Mouse (Mus musculus) midbrain, embryonic 11.5 days (tissue): ENCODE data around the gene Wdr91. TPM values are rescaled to one million over a fixed set of nuclear protein-coding genes. Genes with fewer than 3 reads are reported as not detected.

Source experiments
- ATAC-seq: fragments of 200-750 bp; cut with Nextera tagmentation; 2 replicates; pipeline ENCODE4 v1.8.0; 2017; ENCODE audit warnings: moderate TSS enrichment, moderate library complexity; ENCODE audit not compliant: low FRiP score
- DNase-seq: peaks from one replicate; pipeline ENCODE4 v3.0.0; 2015; ENCODE audit warnings: low spot score; ENCODE audit errors: missing footprints
- H3K27ac ChIP-seq: fragments of 300-500 bp; sonication (generic); 2 replicates; pipeline ENCODE4 v1.5.1; 2014; ENCODE audit warnings: low read depth, low read length
- H3K27me3 ChIP-seq: fragments of 300-500 bp; sonication (generic); 2 replicates; pipeline ENCODE4 v1.6.1; 2014; ENCODE audit warnings: mild to moderate bottlenecking, low read length, moderate library complexity, mixed read lengths; ENCODE audit not compliant: control insufficient read depth, insufficient read depth
- H3K36me3 ChIP-seq: fragments of 300-500 bp; sonication (generic); 2 replicates; pipeline ENCODE4 v1.6.1; 2014; ENCODE audit warnings: mild to moderate bottlenecking, low read length, moderate library complexity, mixed read lengths; ENCODE audit not compliant: control insufficient read depth, insufficient read depth
- H3K4me1 ChIP-seq: fragments of 300-500 bp; sonication (generic); 2 replicates; pipeline ENCODE4 v1.6.1; 2014; ENCODE audit warnings: low read length; ENCODE audit not compliant: control insufficient read depth, insufficient read depth
- H3K4me2 ChIP-seq: fragments of 300-500 bp; sonication (generic); 2 replicates; pipeline ENCODE4 v1.6.1; 2014; ENCODE audit warnings: mild to moderate bottlenecking, moderate library complexity
- H3K4me3 ChIP-seq: fragments of 300-500 bp; sonication (generic); 2 replicates; pipeline ENCODE4 v1.5.1; 2014; ENCODE audit warnings: low read depth, low read length
- H3K9ac ChIP-seq: fragments of 300-500 bp; sonication (generic); 2 replicates; pipeline ENCODE4 v1.6.1; 2014; ENCODE audit warnings: low read length
- H3K9me3 ChIP-seq: fragments of 300-500 bp; sonication (generic); 2 replicates; pipeline ENCODE4 v1.6.1; 2016; ENCODE audit warnings: low read length; ENCODE audit not compliant: control insufficient read depth
- WGBS: fragments of 180-500 bp; shearing (Covaris S2); extraction: QIAGEN DNeasy Blood & Tissue Kit; methylation state at CpG from one replicate; pipeline ENCODE4 v1.1.7; 2014; 5-methylcytosine and 5-hydroxymethylcytosine counted together
- polyA plus RNA-seq: library from polyadenylated mRNA; unstranded; fragments of >200 nt; fragmentation: Nextera tagmentation; extraction: Ambion mirVana; gene quantifications from 2 replicates; pipeline ENCODE4 v1.2.1, GENCODE M21; 2014

Wdr91 gene
- polyA plus RNA-seq, 1 experiment from 2014 or later = 10.4 TPM

- Histone ChIP-seq H3K9me3 (no peaks in the 10 kb centered on the region), H3K4me2 (no peak overlapping the region), H3K4me1 (no peaks in the 10 kb centered on the region), H3K9ac (no peak overlapping the region), H3K4me3 (no peak overlapping the region), H3K27me3 (no peaks in the 10 kb centered on the region), H3K36me3 (no peaks in the 10 kb centered on the region), H3K27ac (no peak overlapping the region)
- DNase-seq (no peak), ATAC-seq (no peak)
- 90% methylated on average over 5 of the region's 5 CpGs for WGBS
These were observed 40.5 kb downstream of the Wdr91 start for GRCm38 (mm10) chr6:34870136-34870535.

GRCm38 (mm10) chr6:34869225-34869915 is 41.3 kb downstream of the Wdr91 start:
- Histone ChIP-seq H3K9me3 (no peaks in the 10 kb centered on the region), H3K4me3 (no peak overlapping the region), H3K36me3 (no peaks in the 10 kb centered on the region), H3K27ac (no peak overlapping the region), H3K27me3 (no peaks in the 10 kb centered on the region), H3K4me1 (no peaks in the 10 kb centered on the region), H3K9ac (no peak overlapping the region), H3K4me2 (no peak overlapping the region)
- WGBS = 88% methylated on average over 13 of the region's 13 CpGs
- ATAC-seq (no peak), DNase-seq (no peak)

GRCm38 (mm10) chr6:34868507-34869217 is 42.0 kb downstream of the Wdr91 start:
- Histone ChIP-seq H3K9ac (no peak overlapping the region), H3K4me3 (no peak overlapping the region), H3K9me3 (no peaks in the 10 kb centered on the region), H3K36me3 (no peaks in the 10 kb centered on the region), H3K4me1 (no peaks in the 10 kb centered on the region), H3K27me3 (no peaks in the 10 kb centered on the region), H3K4me2 (no peak overlapping the region), H3K27ac (no peak overlapping the region)
- WGBS = 88% methylated on average over 20 of the region's 20 CpGs
- ATAC-seq (no peak), DNase-seq (no peak)

- Histone ChIP-seq H3K4me2 (no peak overlapping the region), H3K9ac (no peak overlapping the region), H3K9me3 (no peaks in the 10 kb centered on the region), H3K4me3 (no peak overlapping the region), H3K27me3 (no peaks in the 10 kb centered on the region), H3K36me3 (no peaks in the 10 kb centered on the region), H3K27ac (no peak overlapping the region), H3K4me1 (no peaks in the 10 kb centered on the region)
- ATAC-seq (no peak), DNase-seq (no peak)
- WGBS = 78% methylated on average over 10 of the region's 10 CpGs
These were observed 42.7 kb downstream of the Wdr91 start for GRCm38 (mm10) chr6:34867995-34868350.

- Histone ChIP-seq H3K27me3 (no peaks in the 10 kb centered on the region), H3K9me3 (no peaks in the 10 kb centered on the region), H3K4me2 (no peak overlapping the region), H3K4me1 (no peaks in the 10 kb centered on the region), H3K4me3 (no peak overlapping the region), H3K9ac (no peak overlapping the region), H3K36me3 (no peaks in the 10 kb centered on the region), H3K27ac (no peak overlapping the region)
- 85% methylated on average over 16 of the region's 16 CpGs for WGBS
- DNase-seq = no peak
- ATAC-seq = no peak
These were observed 43.2 kb downstream of the Wdr91 start for GRCm38 (mm10) chr6:34867301-34867994.

GRCm38 (mm10) chr6:34866786-34867185 is 43.9 kb downstream of the Wdr91 start:
- 51% methylated on average over 8 of the region's 8 CpGs for WGBS
- Histone ChIP-seq H3K36me3 (no peaks in the 10 kb centered on the region), H3K27ac (no peak overlapping the region), H3K4me2 (no peak overlapping the region), H3K9ac (no peak overlapping the region), H3K9me3 (no peaks in the 10 kb centered on the region), H3K27me3 (no peaks in the 10 kb centered on the region), H3K4me1 (no peaks in the 10 kb centered on the region), H3K4me3 (no peak overlapping the region)
- ATAC-seq (0 out of 2 replicates have a peak, but pooled peaks have one; percentile 11), DNase-seq (no peak)

GRCm38 (mm10) chr6:34865711-34866593 is 44.7 kb downstream of the Wdr91 start:
- ATAC-seq (no peak), DNase-seq (no peak)
- Histone ChIP-seq H3K4me2 (no peak overlapping the region), H3K4me1 (no peaks in the 10 kb centered on the region), H3K9ac (no peak overlapping the region), H3K4me3 (no peak overlapping the region), H3K27me3 (no peaks in the 10 kb centered on the region), H3K36me3 (no peaks in the 10 kb centered on the region), H3K27ac (no peak overlapping the region), H3K9me3 (no peaks in the 10 kb centered on the region)
- 63% methylated on average over 7 of the region's 7 CpGs for WGBS

GRCm38 (mm10) chr6:34865213-34865612 is 45.5 kb downstream of the Wdr91 start:
- DNase-seq (no peak), ATAC-seq (no peak)
- Histone ChIP-seq H3K4me1 (no peaks in the 10 kb centered on the region), H3K36me3 (no peaks in the 10 kb centered on the region), H3K27me3 (no peaks in the 10 kb centered on the region), H3K4me3 (no peak overlapping the region), H3K27ac (no peak overlapping the region), H3K9me3 (no peaks in the 10 kb centered on the region), H3K9ac (no peak overlapping the region), H3K4me2 (no peak overlapping the region)
- WGBS = 79% methylated on average over 5 of the region's 5 CpGs
